Mouse (Mus musculus) liver, embryonic 12.5 days (tissue): ENCODE data around the gene Hfe. TPM values are rescaled to one million over a fixed set of nuclear protein-coding genes. Genes with fewer than 3 reads are reported as not detected.
"Not testable (repeated sequence)": the region's sequence is repeated elsewhere in the genome, so short reads cannot be mapped to it uniquely, and the experiment has no call there.

Source experiments
- ATAC-seq: fragments of 200-750 bp; cut with Nextera tagmentation; 2 replicates; pipeline ENCODE4 v1.8.0; 2017; ENCODE audit warnings: moderate number of reproducible peaks, mild to moderate bottlenecking, moderate library complexity
- H3K27ac ChIP-seq: fragments of 300-500 bp; sonication (generic); 2 replicates; pipeline ENCODE4 v1.5.1; 2016; ENCODE audit warnings: mild to moderate bottlenecking
- H3K27me3 ChIP-seq: fragments of 300-500 bp; sonication (generic); replicated peaks from 2 replicates; pipeline ENCODE4 v1.6.1; 2016; ENCODE audit warnings: mild to moderate bottlenecking, moderate library complexity
- H3K36me3 ChIP-seq: fragments of 300-500 bp; sonication (generic); 2 replicates; pipeline ENCODE4 v1.6.1; 2016; ENCODE audit warnings: mild to moderate bottlenecking, moderate library complexity
- H3K4me1 ChIP-seq: fragments of 300-500 bp; sonication (generic); 2 replicates; pipeline ENCODE4 v1.6.1; 2016
- H3K4me2 ChIP-seq: fragments of 300-500 bp; sonication (generic); 2 replicates; pipeline ENCODE4 v1.6.1; 2016; ENCODE audit warnings: mild to moderate bottlenecking, moderate library complexity
- H3K4me3 ChIP-seq: fragments of 300-500 bp; sonication (generic); 2 replicates; pipeline ENCODE4 v1.5.1; 2016; ENCODE audit warnings: mild to moderate bottlenecking, moderate library complexity
- H3K9ac ChIP-seq: fragments of 300-500 bp; sonication (generic); 2 replicates; pipeline ENCODE4 v1.6.1; 2016; ENCODE audit warnings: mild to moderate bottlenecking, moderate library complexity
- H3K9me3 ChIP-seq: fragments of 300-500 bp; sonication (generic); replicated peaks from 2 replicates; pipeline ENCODE4 v1.6.1; 2016; ENCODE audit warnings: mild to moderate bottlenecking, moderate library complexity
- WGBS: fragments of 180-500 bp; shearing (Covaris S2); methylation state at CpG from one replicate; pipeline ENCODE4 v1.1.7; 2016; ENCODE audit not compliant: insufficient replicate concordance; 5-methylcytosine and 5-hydroxymethylcytosine counted together
- polyA plus RNA-seq: library from polyadenylated mRNA; unstranded; fragments of >200 nt; fragmentation: Nextera tagmentation; extraction: Ambion mirVana; gene quantifications from 2 replicates; pipeline ENCODE4 v1.2.1, GENCODE M21; 2016

Gene Hfe
- polyA plus RNA-seq, 1 experiment from 2014 or later: 5.7 TPM

GRCm38 (mm10) chr13:23702801-23703200, 7.9 kb downstream of the Hfe start:
- H3K27me3 ChIP-seq, ATAC-seq, H3K27ac ChIP-seq, H3K4me2 ChIP-seq, H3K4me3 ChIP-seq, H3K9ac ChIP-seq, H3K9me3 ChIP-seq, H3K36me3 ChIP-seq: not testable (repeated sequence)
- 74% methylated on average over 2 of the region's 2 CpGs for WGBS
- peaks cover 28% of the 10 kb centered on the region for H3K4me1 ChIP-seq

- no peak overlapping the region for H3K9ac ChIP-seq
- WGBS: 56% methylated on average over 4 of the region's 4 CpGs
- H3K27ac ChIP-seq: no peak overlapping the region
- no peaks in the 10 kb centered on the region for H3K36me3 ChIP-seq
- ATAC-seq: no peak
- 0 out of 2 replicates have a peak, but pooled peaks cover 4% of the 10 kb centered on the region for H3K27me3 ChIP-seq
- no peaks in the 10 kb centered on the region for H3K9me3 ChIP-seq
- H3K4me2 ChIP-seq: no peak overlapping the region
- no peak overlapping the region for H3K4me3 ChIP-seq
- peaks cover 31% of the 10 kb centered on the region for H3K4me1 ChIP-seq
Observed at GRCm38 (mm10) chr13:23702220-23702619, 8.4 kb downstream of the Hfe start.

- H3K4me2 ChIP-seq: peak overlapping the region; percentile 39
- H3K9me3 ChIP-seq: no peaks in the 10 kb centered on the region
- H3K27ac ChIP-seq: peak overlapping the region; percentile 61
- H3K4me1 ChIP-seq: peaks cover 41% of the 10 kb centered on the region
- no peak overlapping the region for H3K4me3 ChIP-seq
- no peaks in the 10 kb centered on the region for H3K36me3 ChIP-seq
- H3K27me3 ChIP-seq: no peaks in the 10 kb centered on the region
- peak; percentile 30 for ATAC-seq
- peak overlapping the region; percentile 41 for H3K9ac ChIP-seq
- 12% methylated on average over 8 of the region's 8 CpGs for WGBS
Observed at GRCm38 (mm10) chr13:23700786-23701520, 9.7 kb downstream of the Hfe start.

GRCm38 (mm10) chr13:23699767-23700166, 10.9 kb downstream of the Hfe start:
- H3K4me1 ChIP-seq: peaks cover 48% of the 10 kb centered on the region
- ATAC-seq: no peak
- H3K27ac ChIP-seq: no peak overlapping the region
- no peaks in the 10 kb centered on the region for H3K27me3 ChIP-seq
- no peak overlapping the region for H3K4me3 ChIP-seq
- no peaks in the 10 kb centered on the region for H3K9me3 ChIP-seq
- H3K9ac ChIP-seq: peak overlapping the region; percentile 8; the same call in 1 of the 2 replicates
- 57% methylated on average over 3 of the region's 3 CpGs for WGBS
- H3K4me2 ChIP-seq: no peak overlapping the region
- H3K36me3 ChIP-seq: no peaks in the 10 kb centered on the region

GRCm38 (mm10) chr13:23698996-23699395, 11.7 kb downstream of the Hfe start:
- Histone ChIP-seq H3K4me3 (peak overlapping the region; percentile 54; the same call in 1 of the 2 replicates), H3K4me2 (peak overlapping the region; percentile 65)

GRCm38 (mm10) chr13:23698300-23698693, 12.4 kb downstream of the Hfe start, which contains the start of gene Hist1h4c:
Gene Hist1h4c, minus strand, starts transcription at chr13:23698454.
- Histone ChIP-seq H3K27ac (peak within 1 kb of the TSS; percentile 100), H3K27me3 (no peaks in the 10 kb centered on the region), H3K4me1 (peaks cover 48% of the 10 kb centered on the region), H3K9me3 (no peaks in the 10 kb centered on the region), H3K4me3 (peak within 1 kb of the TSS; percentile 54), H3K9ac (peak within 1 kb of the TSS; percentile 79), H3K36me3 (no peaks in the 10 kb centered on the region), H3K4me2 (peak within 1 kb of the TSS; percentile 65)
- ATAC-seq: peak; percentile 91
- under 1% methylated on average over 20 of the region's 22 CpGs for WGBS

More at GRCm38 (mm10) chr13:23698996-23699395, 11.7 kb downstream of the Hfe start:
- ATAC-seq: no peak
- WGBS: 70% methylated on average over 6 of the region's 6 CpGs
- H3K9ac ChIP-seq: peak overlapping the region; percentile 58
- H3K9me3 ChIP-seq: no peaks in the 10 kb centered on the region
- H3K27me3 ChIP-seq: no peaks in the 10 kb centered on the region
- peak overlapping the region; percentile 100 for H3K27ac ChIP-seq
- peaks cover 48% of the 10 kb centered on the region for H3K4me1 ChIP-seq
- H3K36me3 ChIP-seq: no peaks in the 10 kb centered on the region

- Histone ChIP-seq H3K4me2 (peak overlapping the region; percentile 65), H3K27me3 (no peaks in the 10 kb centered on the region), H3K4me3 (peak overlapping the region; percentile 54), H3K9me3 (no peaks in the 10 kb centered on the region), H3K27ac (peak overlapping the region; percentile 100), H3K36me3 (no peaks in the 10 kb centered on the region), H3K4me1 (peaks cover 43% of the 10 kb centered on the region), H3K9ac (peak overlapping the region; percentile 79)
- ATAC-seq: peak; percentile 74
- 1% methylated on average over 29 of the region's 32 CpGs for WGBS
Observed at GRCm38 (mm10) chr13:23697491-23698299, 13.0 kb downstream of the Hfe start.

GRCm38 (mm10) chr13:23696061-23696474, 14.6 kb downstream of the Hfe start:
- H3K27ac ChIP-seq: peak overlapping the region; percentile 100
- no peaks in the 10 kb centered on the region for H3K36me3 ChIP-seq
- no peaks in the 10 kb centered on the region for H3K27me3 ChIP-seq
- no peaks in the 10 kb centered on the region for H3K9me3 ChIP-seq
- peaks cover 40% of the 10 kb centered on the region for H3K4me1 ChIP-seq
- ATAC-seq: no peak
- H3K9ac ChIP-seq: peak overlapping the region; percentile 79
- H3K4me3 ChIP-seq: peak overlapping the region; percentile 14
- WGBS: 26% methylated on average over 15 of the region's 15 CpGs
- H3K4me2 ChIP-seq: peak overlapping the region; percentile 65

- Histone ChIP-seq H3K36me3 (peaks cover 3% of the 10 kb centered on the region; the same call in 1 of the 2 replicates), H3K9me3 (no peaks in the 10 kb centered on the region), H3K4me3 (peak within 1 kb of the TSS; percentile 14), H3K27ac (peak within 1 kb of the TSS; percentile 100), H3K4me1 (peaks cover 40% of the 10 kb centered on the region), H3K4me2 (peak within 1 kb of the TSS; percentile 65), H3K9ac (peak within 1 kb of the TSS; percentile 79), H3K27me3 (no peaks in the 10 kb centered on the region)
- 52% methylated on average over 13 of the region's 13 CpGs for WGBS
- no peak for ATAC-seq
Observed at GRCm38 (mm10) chr13:23695514-23695913, 15.1 kb downstream of the Hfe start, which contains the start of gene Hist1h1t. Gene Hist1h1t, plus strand, starts transcription at chr13:23695814.

GRCm38 (mm10) chr13:23694956-23695355, 15.7 kb downstream of the Hfe start:
- no peak overlapping the region for H3K27ac ChIP-seq
- H3K9me3 ChIP-seq: no peaks in the 10 kb centered on the region
- H3K4me1 ChIP-seq: peaks cover 40% of the 10 kb centered on the region
- H3K4me3 ChIP-seq: no peak overlapping the region
- H3K9ac ChIP-seq: no peak overlapping the region
- 81% methylated on average over 9 of the region's 9 CpGs for WGBS
- no peaks in the 10 kb centered on the region for H3K27me3 ChIP-seq
- H3K36me3 ChIP-seq: peaks cover 4% of the 10 kb centered on the region; the same call in 1 of the 2 replicates
- no peak for ATAC-seq
- 0 out of 2 replicates have a peak overlapping the region, but pooled peaks have one; percentile 65 for H3K4me2 ChIP-seq

GRCm38 (mm10) chr13:23693856-23694440, 16.7 kb downstream of the Hfe start:
- Histone ChIP-seq H3K4me1 (peaks cover 44% of the 10 kb centered on the region), H3K4me2 (no peak overlapping the region), H3K27me3 (no peaks in the 10 kb centered on the region), H3K9me3 (no peaks in the 10 kb centered on the region), H3K4me3 (no peak overlapping the region), H3K9ac (no peak overlapping the region), H3K27ac (0 out of 2 replicates have a peak overlapping the region, but pooled peaks have one; percentile 8), H3K36me3 (peaks cover 4% of the 10 kb centered on the region; the same call in 1 of the 2 replicates)
- ATAC-seq: no peak
- WGBS: 79% methylated on average over 6 of the region's 6 CpGs
